Mouse (Mus musculus) urinary bladder, postnatal 4 days (tissue): Measurements from ENCODE around the gene Serpinf1.
"Not testable (repeated sequence)": the region's sequence is repeated elsewhere in the genome, so short reads cannot be mapped to it uniquely, and the experiment has no call there.

Experiments used
- DNase-seq, 2 experiments: peaks; one replicate each; pipeline ENCODE4 v3.0.0; 2021 to 2022; ENCODE audit warnings: low spot score in 2 of 2

Gene Serpinf1

GRCm38 (mm10) chr11:75455971-75456370, 33.5 kb upstream of the Serpinf1 start:
- DNase-seq = not testable (repeated sequence)

DNA sequence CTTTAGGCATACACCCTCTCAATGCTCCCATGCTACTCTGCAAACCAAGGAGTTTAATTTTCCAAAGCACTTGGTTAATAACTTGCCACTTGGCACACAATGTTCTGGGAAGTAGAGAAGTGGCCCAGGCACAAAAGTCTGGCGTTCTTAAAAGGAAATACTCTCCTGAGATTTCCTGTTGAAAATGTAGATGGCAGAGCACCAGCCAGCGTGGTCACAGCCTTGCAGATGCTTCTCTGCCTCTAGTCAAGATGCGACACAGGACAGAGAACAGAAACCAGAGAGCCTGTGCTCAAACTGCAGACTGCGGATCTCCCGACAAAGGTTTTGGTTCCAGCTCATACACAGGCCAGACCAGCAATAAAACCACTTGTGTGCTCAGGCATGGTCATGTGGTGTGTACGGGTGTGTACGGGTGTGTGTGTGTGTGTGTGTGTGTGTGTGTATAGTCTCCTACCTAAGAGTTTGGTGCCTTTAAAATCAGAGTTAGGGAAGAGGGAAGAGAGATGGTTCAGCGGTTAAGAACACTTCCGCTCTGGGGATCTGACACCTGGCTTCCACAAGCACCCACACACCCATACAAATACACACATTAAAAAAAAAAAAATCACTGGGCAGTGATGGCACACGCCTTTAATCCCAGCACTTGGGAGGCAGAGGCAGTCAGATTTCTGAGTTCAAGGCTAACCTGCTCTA, 32.7 kb upstream of the Serpinf1 start:
- DNase-seq = no peak

DNA sequence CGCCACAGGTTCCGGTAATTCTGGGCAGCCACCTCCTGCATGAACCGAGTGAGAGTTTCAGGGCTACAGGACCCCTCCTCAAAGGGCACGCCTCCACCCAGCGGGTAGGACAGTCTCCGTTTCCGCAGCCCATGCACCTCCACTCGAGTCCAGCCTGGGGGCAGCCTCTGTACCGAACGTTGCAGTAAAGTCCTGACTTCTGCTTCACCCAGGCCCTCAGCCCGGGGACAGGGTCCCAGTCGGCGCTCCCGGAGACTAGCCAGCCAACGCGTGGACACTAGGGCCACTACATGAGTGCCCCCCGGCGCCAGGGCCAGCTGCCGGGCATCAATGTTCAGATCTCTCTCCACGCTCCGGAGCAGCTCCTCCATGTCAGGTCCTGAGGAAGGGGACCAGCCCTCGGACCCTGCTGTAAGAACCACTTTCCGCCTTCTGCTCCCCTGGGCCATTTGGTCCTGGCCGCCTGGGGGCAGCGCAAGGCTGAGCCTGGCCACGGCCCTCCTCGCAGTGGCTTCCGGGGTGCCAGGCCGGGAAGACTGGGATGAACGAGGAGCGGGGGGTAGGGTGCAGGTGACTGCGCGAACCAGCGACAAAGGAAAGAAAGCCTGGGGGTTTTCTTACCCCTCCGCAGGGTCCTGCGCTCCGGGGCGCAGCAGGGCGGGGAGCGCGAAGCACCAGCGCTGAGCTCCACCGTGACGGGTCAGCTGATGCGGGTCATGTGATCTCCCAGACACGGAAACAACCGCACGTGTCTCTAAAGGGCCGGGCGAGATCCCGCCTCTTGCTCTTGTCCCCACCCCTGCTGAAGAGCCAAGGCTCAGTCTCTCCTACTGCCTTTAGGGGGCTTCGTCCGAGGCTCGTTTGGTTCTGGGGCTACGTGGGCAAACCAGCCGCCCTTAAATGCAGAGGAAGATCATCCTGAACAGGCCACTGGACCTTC, 31.8 kb upstream of the Serpinf1 start, which contains the start of gene Wdr81:
Gene Wdr81, minus strand, starts transcription at position 727 of the 940 bp plus-strand sequence.
- DNase-seq = peak; percentile 81 to 88

DNA sequence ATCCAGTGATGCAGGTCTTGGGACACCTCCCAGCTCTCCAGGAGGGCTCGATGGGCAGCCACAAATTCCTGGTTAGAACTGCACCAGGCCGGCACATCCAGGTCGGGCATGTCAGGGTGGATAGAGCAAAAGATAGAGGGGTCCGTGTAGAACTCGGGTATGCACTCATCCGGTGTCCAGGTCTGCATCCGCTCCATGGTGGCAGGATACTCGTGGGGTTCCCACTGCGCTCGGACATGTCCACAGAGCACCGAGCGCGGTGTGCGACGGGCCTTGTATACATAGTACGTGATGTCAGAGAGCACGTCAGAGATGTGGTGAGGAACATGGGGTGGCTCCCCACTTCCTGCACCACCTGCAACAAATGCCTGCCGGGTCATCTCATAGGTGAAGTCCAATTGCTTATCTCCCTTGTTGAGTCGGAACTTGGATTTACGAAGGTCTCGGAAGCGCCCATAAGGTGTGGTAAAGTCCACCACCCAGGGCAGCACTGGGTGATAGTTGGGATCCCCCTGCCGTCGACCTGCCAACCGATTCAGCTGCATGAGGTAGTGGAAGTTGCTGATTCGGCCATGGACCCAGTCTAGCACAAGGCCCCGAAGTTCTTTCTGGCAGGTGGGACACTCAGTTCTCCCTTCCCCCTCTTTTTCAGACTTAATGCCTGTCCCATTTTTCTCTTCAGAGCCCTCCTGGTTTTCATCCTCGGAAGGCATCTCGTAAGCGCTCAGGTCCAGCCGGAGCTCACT, 30.5 kb upstream of the Serpinf1 start:
- no peak for DNase-seq

GRCm38 (mm10) chr11:75452081-75452480, 29.6 kb upstream of the Serpinf1 start:
- DNase-seq = no peak

DNA sequence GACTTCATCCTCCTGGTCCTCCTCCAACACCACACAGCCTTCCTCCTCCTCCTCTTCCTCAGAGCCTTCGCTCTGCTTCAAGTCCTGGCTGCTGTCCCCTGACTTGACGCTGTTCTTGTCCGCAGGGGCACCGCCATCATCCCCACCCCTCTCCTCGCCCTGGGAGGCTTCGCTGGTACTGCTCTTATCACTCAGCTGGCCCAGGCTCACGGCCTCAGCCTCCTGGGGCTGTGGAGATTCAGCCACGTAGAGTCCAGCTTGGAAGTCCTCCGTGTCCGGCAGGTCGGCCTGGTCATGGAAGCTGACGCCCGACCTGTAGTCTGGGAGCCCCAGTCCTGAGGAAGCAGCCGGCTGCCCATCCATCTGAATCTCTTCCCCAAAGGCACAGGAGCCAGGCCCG, 28.4 kb upstream of the Serpinf1 start:
- DNase-seq = no peak

GRCm38 (mm10) chr11:75450304-75450908, 27.9 kb upstream of the Serpinf1 start:
- DNase-seq = no peak

- DNase-seq = no peak
Measured at GRCm38 (mm10) chr11:75449695-75450094, 27.2 kb upstream of the Serpinf1 start.

- DNase-seq = no peak
Measured at GRCm38 (mm10) chr11:75448575-75448974, 26.1 kb upstream of the Serpinf1 start.

- no peak for DNase-seq
Measured at GRCm38 (mm10) chr11:75443711-75444110, 21.2 kb upstream of the Serpinf1 start.

DNA sequence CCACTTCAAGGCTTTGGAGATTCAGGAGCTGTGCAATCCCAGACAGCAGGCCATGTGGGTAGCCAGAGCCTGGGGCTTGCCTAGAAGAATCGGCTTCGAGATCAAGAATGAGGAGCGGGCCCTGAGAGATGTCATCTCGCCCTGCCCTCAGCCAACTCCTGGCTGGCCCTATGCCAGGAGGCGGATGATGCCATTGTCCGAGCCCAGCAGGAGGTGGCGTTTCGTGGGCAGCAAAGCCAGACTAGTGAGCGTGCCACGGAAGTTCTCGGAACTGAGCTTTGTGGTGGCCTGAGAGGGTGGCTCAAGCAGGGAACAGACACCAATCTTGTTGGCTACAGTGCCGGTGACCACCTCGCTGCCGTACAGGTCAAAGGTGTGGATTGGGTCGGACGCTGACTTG, 19.1 kb upstream of the Serpinf1 start:
- no peak for DNase-seq

DNA sequence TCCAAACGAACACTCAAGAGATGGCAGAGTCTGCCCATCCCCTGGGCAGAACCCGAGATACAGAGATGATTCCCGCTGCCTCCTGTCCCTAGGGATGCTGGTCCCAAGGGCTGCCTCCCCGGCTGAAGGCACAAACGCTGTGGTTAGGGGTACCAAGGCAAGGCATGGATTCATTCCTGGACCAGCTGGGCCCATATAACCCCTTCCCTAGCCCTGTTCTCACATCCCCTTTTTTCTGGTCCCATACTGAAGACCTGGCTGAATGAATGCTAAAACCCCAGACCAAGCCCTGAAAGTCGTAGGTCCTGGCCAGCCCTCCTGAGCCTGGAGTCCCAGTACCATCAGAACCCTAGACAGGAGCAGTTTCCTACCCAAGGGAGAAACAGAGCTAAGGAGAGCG, 18.5 kb upstream of the Serpinf1 start:
- DNase-seq = no peak

GRCm38 (mm10) chr11:75439951-75440350, 17.4 kb upstream of the Serpinf1 start:
- no peak for DNase-seq

DNA sequence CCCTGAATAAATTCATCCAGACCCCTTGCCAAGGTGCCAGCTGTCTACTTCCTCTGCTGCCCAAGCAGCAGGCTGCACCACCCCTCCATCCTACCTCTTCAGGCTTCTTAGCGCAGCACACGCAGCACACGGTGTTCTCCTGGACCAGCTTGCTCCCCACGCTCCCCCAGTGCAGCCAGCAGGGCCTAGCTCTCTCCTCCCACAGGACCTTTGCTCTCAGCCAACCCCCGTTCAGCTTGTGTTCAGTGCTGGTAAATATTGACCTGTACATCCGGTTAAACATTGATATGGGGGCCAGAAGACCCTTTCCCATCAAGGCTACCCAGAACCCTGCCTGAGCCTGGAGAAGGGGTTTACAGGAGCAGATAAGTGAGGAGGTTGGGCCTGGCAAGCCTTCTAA, 16.9 kb upstream of the Serpinf1 start, which contains the start of gene Serpinf2:
Gene Serpinf2, minus strand, starts transcription at position 229 of the 400 bp plus-strand sequence.
- no peak for DNase-seq

DNA sequence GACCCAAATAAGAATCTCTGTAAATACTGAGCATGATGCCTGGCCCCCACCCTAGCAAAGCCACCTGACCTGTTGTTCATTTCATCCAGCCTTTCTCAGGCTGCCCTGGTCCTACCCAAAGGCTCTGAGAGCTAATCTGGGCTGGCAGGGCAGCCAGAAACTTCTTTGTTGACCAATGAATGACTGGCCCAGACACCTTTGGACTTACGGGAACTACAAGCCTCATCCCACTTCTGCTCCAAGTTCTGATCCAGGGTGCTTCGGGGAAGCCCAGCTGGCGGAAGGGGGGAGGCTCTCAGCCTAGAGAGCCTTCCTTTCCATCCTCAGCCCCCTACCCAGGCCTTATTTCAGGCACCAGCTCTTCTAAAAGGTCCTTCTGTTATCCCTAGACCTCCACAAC, 16.3 kb upstream of the Serpinf1 start:
- no peak for DNase-seq

DNA sequence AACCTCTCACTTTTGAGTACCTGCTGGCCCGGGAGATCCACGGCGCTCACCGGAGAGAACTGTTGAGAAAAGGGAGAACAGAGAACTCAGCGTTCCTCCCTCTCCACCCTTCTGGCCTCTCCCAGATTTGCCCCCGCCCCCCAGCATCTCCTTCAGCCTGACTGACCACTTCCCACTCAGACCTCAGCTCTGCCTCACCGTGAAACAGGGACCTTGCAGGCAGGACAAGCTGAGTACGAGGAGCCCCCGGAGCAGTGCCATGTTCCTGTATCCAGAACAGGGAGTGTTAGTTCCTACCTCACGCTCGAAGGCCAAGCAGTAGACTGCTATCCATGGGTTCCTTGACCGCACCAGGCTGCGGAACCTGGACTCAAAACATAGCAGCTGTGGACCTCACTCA, 15.7 kb upstream of the Serpinf1 start:
- DNase-seq = no peak

DNA sequence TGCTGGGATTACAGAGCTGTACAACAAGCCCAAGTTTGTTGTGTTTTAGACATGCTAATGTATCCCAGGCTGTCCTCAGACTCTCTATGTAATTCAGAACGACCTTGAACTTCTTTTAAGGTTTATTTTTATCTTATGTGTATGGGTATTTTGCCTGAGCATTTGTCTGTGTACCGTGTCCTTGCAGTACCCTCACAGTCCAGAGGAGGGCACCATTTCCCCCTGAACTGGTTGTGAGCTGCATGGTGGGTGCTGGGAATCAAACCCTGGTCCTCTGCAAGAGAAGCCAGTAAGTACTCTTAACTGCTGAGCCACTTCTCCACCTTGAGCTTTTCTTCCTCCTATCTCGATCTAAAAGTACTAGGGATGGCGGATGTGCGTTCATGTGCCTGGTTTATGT, 11.6 kb upstream of the Serpinf1 start:
- DNase-seq = no peak

DNA sequence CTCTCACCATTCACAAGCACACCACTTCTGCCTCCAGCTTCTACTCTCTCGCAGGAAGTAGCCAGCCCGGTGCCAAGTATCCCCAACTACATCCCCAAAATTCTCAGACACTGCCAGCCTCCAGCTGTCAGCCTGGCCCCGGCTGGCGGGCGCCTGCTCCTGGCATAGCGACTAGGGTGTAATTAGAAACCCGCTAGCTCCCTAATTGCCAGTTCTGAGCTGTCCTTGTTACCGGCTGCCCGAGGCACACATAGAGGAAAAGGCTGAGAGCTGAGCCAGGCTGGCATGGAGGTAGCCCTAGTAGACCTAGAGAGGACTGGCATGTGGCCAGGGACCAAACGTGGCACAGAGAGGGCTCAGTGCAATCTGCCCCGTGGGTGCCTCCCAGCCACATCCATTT, 8.8 kb upstream of the Serpinf1 start:
- no peak for DNase-seq

DNA sequence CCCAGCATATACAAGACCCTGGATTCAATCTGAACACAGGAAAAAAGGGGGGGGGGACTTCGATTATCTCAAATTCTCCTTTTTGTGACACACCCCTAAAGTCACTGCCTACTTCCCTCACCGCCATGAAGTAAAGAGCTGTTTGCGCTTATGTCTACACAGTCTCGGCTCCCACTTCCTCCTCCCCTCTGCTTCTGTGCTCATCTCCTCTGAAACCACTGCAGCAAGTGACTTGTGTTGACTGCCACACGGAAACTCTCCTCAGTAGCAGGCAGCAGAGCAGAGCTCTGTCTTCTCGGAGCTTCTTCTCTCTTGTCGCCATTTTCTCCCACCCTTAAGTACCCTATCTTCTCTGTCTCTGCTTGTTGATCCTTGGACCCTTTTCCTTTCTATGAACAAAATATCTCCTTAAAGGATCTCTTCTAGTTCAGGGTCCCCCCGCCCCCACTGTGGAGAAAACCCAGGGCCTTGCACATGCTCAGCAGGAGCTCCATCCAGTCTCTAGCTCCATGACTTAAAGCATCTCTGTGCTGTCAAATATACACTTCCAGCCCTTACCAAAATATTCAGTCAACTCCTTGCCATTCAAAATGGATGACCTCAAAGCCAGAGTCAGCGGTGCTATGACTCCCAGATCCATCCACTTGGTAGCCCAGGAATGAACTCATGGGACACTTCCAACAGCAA, 6.7 kb upstream of the Serpinf1 start:
- no peak for DNase-seq

- no peak for DNase-seq
Measured at GRCm38 (mm10) chr11:75424459-75424858, 2.0 kb upstream of the Serpinf1 start.

- DNase-seq = no peak
Measured at GRCm38 (mm10) chr11:75424033-75424432, 1.5 kb upstream of the Serpinf1 start.
